Mouse (Mus musculus): ENCODE results near the gene Atp5f1. TPM values are rescaled to one million over a fixed set of nuclear protein-coding genes. Genes with fewer than 3 reads are reported as not detected.

Gene Atp5f1
- total and polyA plus RNA-seq, 3 experiments = 313 to 344 TPM; not detected in 1

DNA sequence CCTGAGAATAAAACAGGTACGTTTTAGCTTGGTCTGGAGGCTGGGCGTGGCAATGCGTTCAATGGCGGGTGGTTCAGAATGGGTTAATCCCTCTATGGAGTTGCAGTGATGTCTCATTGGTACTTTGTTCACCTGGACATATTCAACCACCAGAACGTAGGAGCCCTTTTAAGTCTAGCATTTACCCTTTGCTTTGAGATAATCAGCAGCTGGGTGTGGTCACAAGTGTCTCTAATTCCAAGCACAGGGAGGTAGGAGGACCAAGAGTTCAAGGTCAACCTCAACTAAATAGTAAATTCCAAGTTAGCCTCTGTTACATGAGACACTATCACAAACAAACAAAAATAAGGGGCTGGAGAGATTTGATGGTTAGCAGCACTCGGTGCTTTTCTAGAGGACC is 31.1 kb downstream of the Atp5f1 start:
- no peak for TF ChIP-seq RAD21 (IDR thresholded peaks at IDR 0.05; ENCODE audit: low read depth, low read length)
- TF ChIP-seq ZMIZ1 (IDR thresholded peaks at IDR 0.05; ENCODE audit: low read depth, low read length) = no peak
- TF ChIP-seq MXI1 (IDR thresholded peaks at IDR 0.05; ENCODE audit: low read depth, low read length) = no peak
- TF ChIP-seq SMC3 (IDR thresholded peaks at IDR 0.05; ENCODE audit: low read depth, low read length) = no peak
- no peak for TF ChIP-seq RCOR1 (IDR thresholded peaks at IDR 0.05; ENCODE audit: low read depth, low read length)
- TF ChIP-seq JUND (IDR thresholded peaks at IDR 0.05; ENCODE audit: low read depth, low read length) = no peak
- TF ChIP-seq ZKSCAN1 (IDR thresholded peaks at IDR 0.05; ENCODE audit: low read depth, low read length) = no peak
- TF ChIP-seq CHD2 (IDR thresholded peaks at IDR 0.05; ENCODE audit: low read length) = no peak
- no peak for TF ChIP-seq MAZ (IDR thresholded peaks at IDR 0.05; ENCODE audit: low read depth, low read length)
- TF ChIP-seq BHLHE40 (IDR thresholded peaks at IDR 0.05; ENCODE audit: borderline replicate concordance, low read depth, low read length) = no peak
- no peak for TF ChIP-seq TBP (IDR thresholded peaks at IDR 0.05; ENCODE audit: low read depth, low read length)
- no peak for TF ChIP-seq USF2 (IDR thresholded peaks at IDR 0.05; ENCODE audit: borderline replicate concordance in 1 of 2, insufficient read depth in 1 of 2, low read depth in 1 of 2, low read length in 2 of 2)
- no peak for TF ChIP-seq UBTF (IDR thresholded peaks at IDR 0.05; ENCODE audit: borderline replicate concordance, insufficient read depth, low read depth, low read length)
- TF ChIP-seq CTCF (IDR thresholded peaks at IDR 0.05 in 2 of 3, conservative IDR thresholded peaks at IDR 0.05 in 1 of 3; ENCODE audit: control insufficient read depth in 1 of 3, insufficient read depth in 1 of 3, low read depth in 2 of 3, low read length in 3 of 3, poor library complexity in 1 of 3, severe bottlenecking in 1 of 3) = no peak
- no peak for TF ChIP-seq ELF1 (IDR thresholded peaks at IDR 0.05; ENCODE audit: low read depth, low read length)
- TF ChIP-seq NELFE (IDR thresholded peaks at IDR 0.05; ENCODE audit: low read depth, low read length) = no peak
- no peak for TF ChIP-seq MAFK (IDR thresholded peaks at IDR 0.05; ENCODE audit: borderline replicate concordance, low read depth, low read length)
- TF ChIP-seq GATA1 (IDR thresholded peaks at IDR 0.05; ENCODE audit: low read depth, low read length) = no peak
- no peak for TF ChIP-seq HCFC1 (IDR thresholded peaks at IDR 0.05; ENCODE audit: low read depth, low read length)
- Histone ChIP-seq H3K4me1 (ENCODE audit: control insufficient read depth in 1 of 2, insufficient read depth in 2 of 2, low read length in 2 of 2) (peaks cover 4 to 24% of the 10 kb centered on the region in 2 experiments; a peak in 3 of 4 replicates), H3K9ac (ENCODE audit: control insufficient read depth, low read depth, low read length, poor library complexity, severe bottlenecking) (no peak overlapping the region), H3K79me2 (ENCODE audit: control insufficient read depth, insufficient read depth, low read length, poor library complexity) (peaks cover 5% of the 10 kb centered on the region; the same call in 1 of the 2 replicates), H3K36me3 (ENCODE audit: control insufficient read depth in 1 of 2, insufficient read depth in 2 of 2, low read length in 2 of 2) (peaks cover 0 to 20% of the 10 kb centered on the region in 2 experiments; a peak in 3 of 4 replicates), H3K4me3 (ENCODE audit: control insufficient read depth in 1 of 2, insufficient read depth in 1 of 2, low read depth in 2 of 2, low read length in 2 of 2) (no peak overlapping the region), H3K27ac (ENCODE audit: control insufficient read depth, low read depth, low read length) (no peak overlapping the region), H3K27me3 (ENCODE audit: control insufficient read depth in 1 of 2, insufficient read depth in 2 of 2, low read length in 2 of 2) (no peaks in the 10 kb centered on the region), H3K9me3 (replicated peaks; ENCODE audit: insufficient read depth, low read length) (no peaks in the 10 kb centered on the region)
- DNase-seq (ENCODE audit: low read depth, low spot score) = no peak

DNA sequence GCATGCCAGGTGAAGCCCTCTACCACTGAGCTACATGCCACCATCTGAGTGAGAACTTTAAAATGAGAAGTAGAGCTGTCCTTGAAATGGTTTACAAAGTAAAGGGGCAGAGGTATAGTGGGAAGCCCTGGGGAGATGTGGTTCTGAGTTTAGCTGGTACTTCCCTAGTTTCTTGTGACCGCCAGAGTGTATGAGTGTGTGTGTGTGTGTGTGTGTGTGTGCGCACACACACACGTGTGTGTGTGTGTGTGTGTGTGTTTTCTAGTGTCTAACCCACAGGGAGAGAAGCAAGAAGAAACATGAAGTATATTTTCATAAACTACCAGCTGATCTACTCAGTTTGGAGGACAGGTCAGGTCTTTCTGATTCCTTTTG is 31.7 kb downstream of the Atp5f1 start:
- no peak overlapping the region for H3K27ac ChIP-seq (ENCODE audit: control insufficient read depth, low read depth, low read length)
- peaks cover 0 to 20% of the 10 kb centered on the region in 2 experiments; a peak in 3 of 4 replicates for H3K36me3 ChIP-seq (ENCODE audit: control insufficient read depth in 1 of 2, insufficient read depth in 2 of 2, low read length in 2 of 2)
- H3K4me3 ChIP-seq (ENCODE audit: control insufficient read depth in 1 of 2, insufficient read depth in 1 of 2, low read depth in 2 of 2, low read length in 2 of 2) = no peak overlapping the region
- TF ChIP-seq EP300 (IDR thresholded peaks at IDR 0.05; ENCODE audit: low read depth in 1 of 2, low read length in 2 of 2) (no peak), MAX (IDR thresholded peaks at IDR 0.05; ENCODE audit: low read length) (no peak), ELF1 (IDR thresholded peaks at IDR 0.05; ENCODE audit: low read depth, low read length) (no peak), BHLHE40 (IDR thresholded peaks at IDR 0.05; ENCODE audit: borderline replicate concordance, low read depth, low read length) (no peak), TBP (IDR thresholded peaks at IDR 0.05; ENCODE audit: low read depth, low read length) (no peak), POLR2AphosphoS2 (IDR thresholded peaks at IDR 0.05; ENCODE audit: low read length) (no peak), E2F4 (IDR thresholded peaks at IDR 0.05; ENCODE audit: borderline replicate concordance, low read depth, low read length) (no peak), RAD21 (IDR thresholded peaks at IDR 0.05; ENCODE audit: low read depth, low read length) (no peak), MYB (IDR thresholded peaks at IDR 0.05; ENCODE audit: low read depth, low read length) (no peak), TAL1 (IDR thresholded peaks at IDR 0.05; ENCODE audit: low read length) (no peak), ZC3H11A (IDR thresholded peaks at IDR 0.05; ENCODE audit: low read depth, low read length) (no peak), SIN3A (IDR thresholded peaks at IDR 0.05; ENCODE audit: low read length) (no peak), UBTF (IDR thresholded peaks at IDR 0.05; ENCODE audit: borderline replicate concordance, insufficient read depth, low read depth, low read length) (no peak), USF2 (IDR thresholded peaks at IDR 0.05; ENCODE audit: borderline replicate concordance in 1 of 2, insufficient read depth in 1 of 2, low read depth in 1 of 2, low read length in 2 of 2) (no peak), MXI1 (IDR thresholded peaks at IDR 0.05; ENCODE audit: low read depth, low read length) (no peak), RCOR1 (IDR thresholded peaks at IDR 0.05; ENCODE audit: low read depth, low read length) (no peak), HCFC1 (IDR thresholded peaks at IDR 0.05; ENCODE audit: low read depth, low read length) (no peak)
- no peak overlapping the region for H3K9ac ChIP-seq (ENCODE audit: control insufficient read depth, low read depth, low read length, poor library complexity, severe bottlenecking)
- H3K9me3 ChIP-seq (replicated peaks; ENCODE audit: insufficient read depth, low read length) = no peaks in the 10 kb centered on the region
- peaks cover 4 to 24% of the 10 kb centered on the region in 2 experiments; a peak in 3 of 4 replicates for H3K4me1 ChIP-seq (ENCODE audit: control insufficient read depth in 1 of 2, insufficient read depth in 2 of 2, low read length in 2 of 2)
- H3K79me2 ChIP-seq (ENCODE audit: control insufficient read depth, insufficient read depth, low read length, poor library complexity) = peaks cover 5% of the 10 kb centered on the region; the same call in 1 of the 2 replicates
- no peaks in the 10 kb centered on the region for H3K27me3 ChIP-seq (ENCODE audit: control insufficient read depth in 1 of 2, insufficient read depth in 2 of 2, low read length in 2 of 2)
- DNase-seq (ENCODE audit: low read depth, low spot score) = no peak

All from MEL (cell line).